Mouse (Mus musculus) induced T-regulatory cell, adult 2 months (primary cell): Measurements from ENCODE around the gene Mtmr2.
"Not testable (repeated sequence)": the region's sequence is repeated elsewhere in the genome, so short reads cannot be mapped to it uniquely, and the experiment has no call there.

Experiments used
- DNase-seq: peaks from one replicate; pipeline ENCODE4 v3.0.0-alpha.2; 2012; ENCODE audit warnings: low read depth

Mtmr2 gene

GRCm38 (mm10) chr9:13748404-13748797, at the start of gene Mtmr2:
Gene Mtmr2 (plus strand): TSS chr9:13748410.
- DNase-seq: no peak

- DNase-seq: no peak
These were observed 49.0 kb upstream of the Mtmr2 start for GRCm38 (mm10) chr9:13699061-13699780.

GRCm38 (mm10) chr9:13699781-13700116, 48.5 kb upstream of the Mtmr2 start:
- no peak for DNase-seq

DNA sequence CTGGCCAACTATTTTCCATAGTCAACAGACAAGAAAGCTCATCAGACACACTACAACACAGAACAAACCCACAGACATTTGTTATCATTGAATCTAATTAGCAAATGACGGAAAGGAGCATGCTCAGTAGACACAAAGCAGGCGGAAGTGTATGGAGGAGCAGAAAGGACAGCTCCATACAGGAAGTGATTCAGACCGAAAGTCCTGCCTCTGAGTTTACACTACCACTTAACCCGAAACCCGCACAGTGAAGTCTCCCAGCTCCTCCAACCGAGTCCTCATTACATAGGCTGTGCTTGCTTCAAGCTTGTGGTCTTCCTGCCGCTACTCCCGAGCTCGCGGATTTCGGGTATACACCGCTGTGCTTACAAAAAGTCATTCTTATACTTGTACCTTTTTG, 46.4 kb upstream of the Mtmr2 start:
- DNase-seq: peak; percentile 87

GRCm38 (mm10) chr9:13703100-13703499, 45.1 kb upstream of the Mtmr2 start:
- DNase-seq: no peak

- no peak for DNase-seq
These were observed 43.3 kb upstream of the Mtmr2 start for GRCm38 (mm10) chr9:13704917-13705316.

- no peak for DNase-seq
These were observed 41.1 kb upstream of the Mtmr2 start for GRCm38 (mm10) chr9:13707066-13707555.

- DNase-seq: no peak
These were observed 38.8 kb upstream of the Mtmr2 start for GRCm38 (mm10) chr9:13709436-13709835.

GRCm38 (mm10) chr9:13715891-13716290, 32.3 kb upstream of the Mtmr2 start:
- DNase-seq: not testable (repeated sequence)

DNA sequence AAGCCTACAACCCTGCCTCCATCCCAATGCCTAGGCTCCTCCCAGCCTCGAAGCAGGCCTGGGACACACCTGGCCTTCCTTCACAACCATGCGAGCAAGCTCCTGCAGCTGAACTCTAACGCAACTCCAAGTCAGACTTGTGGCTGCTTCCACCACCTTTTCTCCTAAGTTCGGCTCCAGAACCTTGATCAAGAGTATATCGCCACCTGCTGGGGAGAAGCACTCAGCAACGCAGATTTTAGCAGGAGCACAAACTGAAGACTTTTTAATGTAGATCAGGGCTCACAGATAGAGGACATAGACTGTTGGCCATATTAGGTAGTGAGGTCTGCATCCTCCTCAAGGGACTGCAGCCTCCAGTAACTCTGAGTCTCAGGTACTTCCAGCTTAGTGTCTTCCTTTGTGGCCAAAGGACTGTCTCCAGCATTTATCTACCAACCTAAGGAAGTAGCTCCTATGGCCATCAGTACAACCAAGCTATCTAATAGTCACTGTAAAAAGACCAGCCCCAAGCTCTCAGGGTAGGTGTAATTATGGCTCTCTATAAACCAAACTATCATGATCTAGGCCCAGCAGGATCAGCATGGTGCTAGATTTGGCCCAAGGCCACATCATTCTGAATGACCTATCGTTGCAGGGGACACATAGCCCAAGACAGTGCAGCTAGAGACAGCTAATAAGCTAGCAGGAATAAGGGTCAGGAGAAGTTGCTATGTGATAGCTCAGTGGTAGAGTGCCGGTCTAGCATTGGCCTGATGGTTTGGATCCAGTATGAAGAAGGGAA, 31.7 kb upstream of the Mtmr2 start:
- peak; percentile 89 for DNase-seq

- DNase-seq: peak; percentile 97
These were observed 826 bp downstream of the Mtmr2 start for GRCm38 (mm10) chr9:13748798-13749674.

- DNase-seq: no peak
These were observed 1.4 kb downstream of the Mtmr2 start for GRCm38 (mm10) chr9:13749675-13749998.

DNA sequence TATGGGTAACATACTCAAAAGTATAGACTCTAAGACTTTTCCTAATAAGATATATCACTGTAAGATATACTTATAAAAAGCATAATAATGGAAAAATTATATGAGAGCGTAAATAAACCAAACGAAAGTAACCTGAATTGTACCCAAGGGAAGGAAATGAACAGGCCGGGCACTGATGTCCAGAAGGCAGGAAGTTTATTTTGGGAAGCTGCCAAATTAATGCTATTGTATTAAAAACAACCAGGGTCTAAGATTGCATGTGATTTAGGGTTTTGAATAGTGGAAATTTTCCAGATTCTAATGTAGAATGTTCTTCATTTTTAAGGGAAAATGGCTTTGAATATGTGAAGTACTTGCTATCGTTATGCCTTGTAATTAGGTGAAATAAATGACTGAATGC, 4.3 kb downstream of the Mtmr2 start:
- no peak for DNase-seq

- DNase-seq: no peak
These were observed 12.2 kb downstream of the Mtmr2 start for GRCm38 (mm10) chr9:13760430-13760829.

GRCm38 (mm10) chr9:13765624-13766023, 17.4 kb downstream of the Mtmr2 start:
- DNase-seq: no peak

GRCm38 (mm10) chr9:13766570-13766969, 18.4 kb downstream of the Mtmr2 start:
- DNase-seq: no peak

- no peak for DNase-seq
These were observed 26.5 kb downstream of the Mtmr2 start for GRCm38 (mm10) chr9:13774732-13775131.

GRCm38 (mm10) chr9:13781985-13782384, 33.8 kb downstream of the Mtmr2 start:
- DNase-seq: no peak

- not testable (repeated sequence) for DNase-seq
These were observed 42.7 kb downstream of the Mtmr2 start for GRCm38 (mm10) chr9:13790864-13791263.

GRCm38 (mm10) chr9:13794302-13794701, 46.1 kb downstream of the Mtmr2 start:
- DNase-seq: no peak

- no peak for DNase-seq
These were observed 46.5 kb downstream of the Mtmr2 start for GRCm38 (mm10) chr9:13794756-13795155.

DNA sequence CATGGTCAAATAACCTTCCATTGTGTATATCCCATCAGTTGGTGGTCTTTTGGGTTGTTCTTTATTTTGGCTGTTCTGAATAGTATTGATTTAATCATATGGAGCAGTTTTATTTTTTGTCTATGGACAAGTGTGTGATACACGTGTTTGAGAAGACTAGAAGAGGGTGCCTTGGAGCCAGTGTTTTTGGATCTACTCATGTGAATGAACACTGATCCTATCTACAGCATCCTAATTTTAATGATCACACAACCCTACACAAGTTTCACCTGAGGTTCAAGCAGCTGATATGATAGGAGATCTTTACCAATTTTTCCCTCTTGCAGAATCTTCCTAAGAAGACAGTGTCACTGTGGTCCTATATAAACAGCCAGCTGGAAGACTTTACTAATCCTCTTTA, 56.3 kb downstream of the Mtmr2 start:
- DNase-seq: no peak

GRCm38 (mm10) chr9:13806854-13807253, 58.6 kb downstream of the Mtmr2 start:
- DNase-seq: no peak
